Mouse (Mus musculus): ENCODE results near the gene Herpud2.

GRCm38 (mm10) chr9:25152457-25152856, 837 bp upstream of the Herpud2 start:
- TF ChIP-seq CTCF (IDR thresholded peaks at IDR 0.05; ENCODE audit: borderline replicate concordance, insufficient read depth, low read depth, low read length) (no peak), POLR2A (IDR thresholded peaks at IDR 0.05; ENCODE audit: borderline replicate concordance, insufficient read depth, low read length) (no peak)

All from cerebellum, adult 2 months (tissue).